Mouse (Mus musculus) G1E (cell line): ENCODE measurements at regions not wholly inside any gene's neighbourhood (a gene's known extent, or its start where the extent isn't known, plus 50 kb on each side); places are given as distances from the start of the nearest gene placed in this dataset.

Source experiments
- CTCF ChIP-seq: IDR thresholded peaks from 2 replicates; pipeline ENCODE4 v1.5.1; 2012; ENCODE audit warnings: low read depth, low read length, inconsistent platforms, mixed read lengths
- GATA1 ChIP-seq: IDR thresholded peaks from 2 replicates; pipeline ENCODE4 v1.6.1; 2012; ENCODE audit warnings: borderline replicate concordance, low read length, inconsistent platforms, mixed read lengths
- TAL1 ChIP-seq: conservative IDR thresholded peaks from 2 replicates; pipeline ENCODE4 v1.6.1; 2012; ENCODE audit warnings: low read depth, low read length, inconsistent platforms, mixed read lengths

DNA sequence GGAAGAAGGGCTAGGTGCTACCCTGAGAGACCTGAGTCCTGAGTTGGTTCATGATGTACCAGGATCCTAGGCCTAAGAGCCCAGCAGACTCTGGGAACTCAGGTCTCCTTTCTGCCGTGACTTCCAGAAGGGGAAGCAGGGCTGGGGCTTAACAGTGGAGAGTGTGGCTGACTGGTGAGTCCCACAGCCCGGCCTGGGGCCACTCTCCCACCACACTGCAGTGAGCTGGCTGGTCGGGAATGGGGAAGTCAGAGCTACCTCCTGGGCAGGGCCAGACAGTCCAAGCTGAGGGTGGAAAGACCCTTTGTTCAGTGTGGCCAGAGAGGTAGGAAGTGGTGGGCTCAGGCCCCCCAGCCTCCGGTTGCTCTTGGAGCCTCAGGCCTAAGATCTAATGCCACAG, 61.6 kb upstream of the Runx3 start:
- TF ChIP-seq TAL1 = no peak
- no peak for TF ChIP-seq CTCF
- no peak for TF ChIP-seq GATA1
